Mouse (Mus musculus) CH12.LX (cell line): ENCODE results near the gene Atg10.

Experiments used
- MAFK ChIP-seq: IDR thresholded peaks from 2 replicates; pipeline ENCODE4 v1.6.1; 2011; ENCODE audit warnings: low read length, improper control_type of control experiment; ENCODE audit not compliant: insufficient replicate concordance
- ZC3H11A ChIP-seq: IDR thresholded peaks from 2 replicates; pipeline ENCODE4 v1.6.1; 2012; ENCODE audit warnings: low read depth, mild to moderate bottlenecking, inconsistent platforms, low read length, improper control_type of control experiment

DNA sequence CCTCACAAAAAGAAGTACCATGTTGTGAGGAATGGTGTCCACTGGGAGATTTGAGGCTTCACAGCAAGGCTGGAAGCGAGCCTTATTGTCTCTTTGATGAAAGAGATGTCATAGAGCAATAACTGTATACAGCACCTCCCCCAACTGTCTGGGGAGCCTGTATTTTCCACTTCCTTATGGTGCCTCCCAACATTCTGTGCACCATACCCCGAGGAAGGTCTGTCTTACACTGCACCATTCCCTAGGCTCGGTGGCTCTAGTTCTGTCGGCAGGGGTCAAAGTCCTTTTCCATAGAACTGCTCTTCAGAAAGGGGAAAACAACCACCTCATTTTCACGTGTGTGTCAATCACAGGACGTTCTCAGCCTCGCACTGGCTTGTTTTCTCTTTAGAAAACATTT lies 69.1 kb downstream of the Atg10 start:
- TF ChIP-seq ZC3H11A: no peak
- TF ChIP-seq MAFK: no peak
